9 mouse cellular contexts compared by ENCODE assay signal in genomic region chr2:181458411-181459152, GRCm38 (mm10). TPM values are rescaled to one million over a fixed set of nuclear protein-coding genes. Genes with fewer than 3 reads are reported as not detected.
DNase-seq lines count a peak whose midpoint lies in the region; ATAC-seq lines count a peak whose summit lies in the region.
"Had no signal": no experiment of that assay in that cellular context is flagged by ENCODE, and none has a peak within 500 bp of the region (broad histone marks: within the 10 kb centered on the region; RNA-seq: fewer than 3 reads in every experiment).

No protein-coding gene starts in this region.

- H3K9ac ChIP-seq in embryonic facial prominence, embryonic 13.5 days: peak overlapping the region; percentile 73
- H3K9ac ChIP-seq in midbrain, embryonic 12.5 days (replicated peaks): peak overlapping the region; percentile 95
- peak overlapping the region; percentile 71 for H3K9ac ChIP-seq in stomach, embryonic 15.5 days

- H3K9me3 ChIP-seq in embryonic facial prominence, embryonic 13.5 days: no peaks in the 10 kb centered on the region
- no peaks in the 10 kb centered on the region for H3K9me3 ChIP-seq in midbrain, embryonic 12.5 days
- H3K9me3 ChIP-seq in stomach, embryonic 15.5 days: no peaks in the 10 kb centered on the region

- H3K27me3 ChIP-seq in embryonic facial prominence, embryonic 13.5 days: peaks cover 68% of the 10 kb centered on the region
- peaks cover 46% of the 10 kb centered on the region for H3K27me3 ChIP-seq in midbrain, embryonic 12.5 days
- H3K27me3 ChIP-seq in stomach, embryonic 15.5 days (replicated peaks): peaks cover 4% of the 10 kb centered on the region; the same call in 1 of the 2 replicates

- DNase-seq in kidney, adult 11 months: peak; percentile 24
- no peak for DNase-seq in kidney, adult 9 months
- DNase-seq in adrenal gland, postnatal 10 days: peak; percentile 57
- DNase-seq in heart, postnatal 10 days: peak; percentile 56 to 62
- DNase-seq in left cerebral cortex, postnatal 4 days: peak; percentile 33

- intact Hi-C loops in heart, postnatal 10 days (cut with DNase I): loop anchor here (2.0 to 5.0 kb wide), 3 partner anchors 38 to 62 kb away; partner anchors contain the start of genes Dnajc5 and Tpd52l2
- intact Hi-C loops in left cerebral cortex, postnatal 4 days (cut with DNase I): no loop called here

- H3K4me1 ChIP-seq in embryonic facial prominence, embryonic 13.5 days: peaks cover 19% of the 10 kb centered on the region
- peaks cover 32% of the 10 kb centered on the region for H3K4me1 ChIP-seq in midbrain, embryonic 12.5 days
- peaks cover 27% of the 10 kb centered on the region for H3K4me1 ChIP-seq in stomach, embryonic 15.5 days

- H3K4me2 ChIP-seq in embryonic facial prominence, embryonic 13.5 days: peak overlapping the region; percentile 100
- H3K4me2 ChIP-seq in midbrain, embryonic 12.5 days (replicated peaks): peak overlapping the region; percentile 96
- H3K4me2 ChIP-seq in stomach, embryonic 15.5 days: peak overlapping the region; percentile 99

- no peak overlapping the region for H3K27ac ChIP-seq in embryonic facial prominence, embryonic 13.5 days
- peak overlapping the region; percentile 88 for H3K27ac ChIP-seq in midbrain, embryonic 12.5 days (replicated peaks)
- H3K27ac ChIP-seq in stomach, embryonic 15.5 days: peak overlapping the region; percentile 65; the same call in 1 of the 2 replicates

- H3K36me3 ChIP-seq in embryonic facial prominence, embryonic 13.5 days: no peaks in the 10 kb centered on the region
- no peaks in the 10 kb centered on the region for H3K36me3 ChIP-seq in midbrain, embryonic 12.5 days
- H3K36me3 ChIP-seq in stomach, embryonic 15.5 days: no peaks in the 10 kb centered on the region

- under 1% methylated on average over 63 of the region's 72 CpGs for WGBS in embryonic facial prominence, embryonic 13.5 days
- under 1% methylated on average over 40 of the region's 72 CpGs for WGBS in midbrain, embryonic 12.5 days
- WGBS in stomach, embryonic 15.5 days: under 1% methylated on average over 72 of the region's 72 CpGs

- no peak for ATAC-seq in embryonic facial prominence, embryonic 13.5 days (ENCODE audit: insufficient number of reproducible peaks, insufficient read depth, low FRiP score, low TSS enrichment, low read depth)
- ATAC-seq in midbrain, embryonic 12.5 days (ENCODE audit: low FRiP score, low read depth): no peak; the same call in 1 of the 2 replicates
- 0 out of 2 replicates have a peak, but pooled peaks have one; percentile 0 for ATAC-seq in stomach, embryonic 15.5 days (ENCODE audit: insufficient read depth, low FRiP score, low read depth)

- peak overlapping the region; percentile 85 for H3K4me3 ChIP-seq in embryonic facial prominence, embryonic 13.5 days
- peak overlapping the region; percentile 97 for H3K4me3 ChIP-seq in midbrain, embryonic 12.5 days
- H3K4me3 ChIP-seq in stomach, embryonic 15.5 days (replicated peaks): peak overlapping the region; percentile 97

RNA-seq across cellular contexts. Expression of gene Zbtb46, which starts 0.6 kb away (rescaled TPM):
- 10 to 100 TPM; 17.2 to 23.6 TPM for total RNA-seq in adrenal gland, postnatal 10 days (2021)
- polyA plus RNA-seq in embryonic facial prominence, embryonic 13.5 days (2015; fragmentation: Nextera tagmentation; extraction: Ambion mirVana): 3.6 and 3.8 TPM in 2 replicates
- total RNA-seq in heart, postnatal 10 days (2021): 10 to 100 TPM; 14.8 to 15.9 TPM
- 10 to 100 TPM; 16.6 to 16.8 TPM for total RNA-seq in left cerebral cortex, postnatal 4 days (2021)
- polyA plus RNA-seq in midbrain, embryonic 12.5 days (2016; fragmentation: Nextera tagmentation; extraction: Ambion mirVana): 22.2 and 24.6 TPM in 2 replicates
- 9.7 and 10.0 TPM in 2 replicates for polyA plus RNA-seq in stomach, embryonic 15.5 days (2015; fragmentation: Nextera tagmentation; extraction: Ambion mirVana)

RNA-seq across cellular contexts. Expression of gene Abhd16b, which starts 34.4 kb away (rescaled TPM):
- not detected for total RNA-seq in adrenal gland, postnatal 10 days (2021)
- polyA plus RNA-seq in embryonic facial prominence, embryonic 13.5 days (2015; fragmentation: Nextera tagmentation; extraction: Ambion mirVana): 0.11 and 0.14 TPM in 2 replicates
- not detected for total RNA-seq in heart, postnatal 10 days (2021)
- not detected for total RNA-seq in left cerebral cortex, postnatal 4 days (2021)
- not detected in 2 replicates for polyA plus RNA-seq in midbrain, embryonic 12.5 days (2016; fragmentation: Nextera tagmentation; extraction: Ambion mirVana)
- 0.17 and 0.23 TPM in 2 replicates for polyA plus RNA-seq in stomach, embryonic 15.5 days (2015; fragmentation: Nextera tagmentation; extraction: Ambion mirVana)
- total RNA-seq: layer of hippocampus, adult 8-10 months had no signal

RNA-seq across cellular contexts. Expression of gene Tpd52l2, which starts 38.4 kb away (rescaled TPM):
- 100 to 1,000 TPM in 1 of 2 experiments, 10 to 100 TPM in 1; 95.5 to 108 TPM for total RNA-seq in adrenal gland, postnatal 10 days (2021)
- 156 and 168 TPM in 2 replicates for polyA plus RNA-seq in embryonic facial prominence, embryonic 13.5 days (2015; fragmentation: Nextera tagmentation; extraction: Ambion mirVana)
- 10 to 100 TPM; 69.9 to 74.9 TPM for total RNA-seq in heart, postnatal 10 days (2021)
- 10 to 100 TPM; 69.7 to 73.5 TPM for total RNA-seq in left cerebral cortex, postnatal 4 days (2021)
- 122 and 135 TPM in 2 replicates for polyA plus RNA-seq in midbrain, embryonic 12.5 days (2016; fragmentation: Nextera tagmentation; extraction: Ambion mirVana)
- 136 and 140 TPM in 2 replicates for polyA plus RNA-seq in stomach, embryonic 15.5 days (2015; fragmentation: Nextera tagmentation; extraction: Ambion mirVana)
